Mouse (Mus musculus): Measurements from ENCODE around the gene Gm13420. TPM values are rescaled to one million over a fixed set of nuclear protein-coding genes. Genes with fewer than 3 reads are reported as not detected.
"Not testable (repeated sequence)": the region's sequence is repeated elsewhere in the genome, so short reads cannot be mapped to it uniquely, and the experiment has no call there.

Gm13420 gene
- polyA plus RNA-seq, 1 experiment from 2014 or later = 0.36 TPM

DNA sequence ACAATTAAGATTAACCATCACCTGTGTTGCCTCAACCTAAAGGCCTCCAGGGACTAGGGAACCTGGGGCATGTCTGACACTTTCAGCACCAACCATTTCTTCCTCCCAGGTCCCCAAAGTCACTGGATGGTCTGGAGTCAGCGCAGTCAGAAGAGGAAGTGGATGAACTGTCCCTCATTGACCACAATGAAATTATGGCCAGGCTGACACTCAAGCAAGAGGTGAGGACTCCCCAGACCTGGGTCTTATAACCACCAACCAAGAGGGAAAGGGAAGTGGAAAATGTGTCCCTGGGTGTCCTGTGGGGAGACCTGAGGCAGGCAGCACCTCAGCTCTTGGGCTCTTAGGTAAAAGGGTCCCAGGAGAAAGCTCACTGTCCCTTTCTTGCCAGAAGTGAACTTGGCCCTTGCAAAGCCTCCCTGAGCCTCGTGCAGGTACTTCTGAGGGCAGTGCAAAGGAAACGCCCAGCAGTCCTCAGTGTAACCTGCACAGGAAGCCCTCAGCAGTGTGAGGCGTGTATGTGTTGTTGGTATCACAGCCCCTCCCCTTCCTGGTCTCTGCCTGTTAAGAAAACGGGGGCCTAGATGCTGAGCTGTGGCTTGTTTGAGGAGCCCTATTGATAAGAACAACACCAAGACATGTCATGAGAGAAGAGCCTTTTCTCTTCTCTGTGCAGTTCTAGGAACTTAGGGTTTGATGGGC, 26.7 kb downstream of the Gm13420 start:
- no peak for ATAC-seq (ENCODE audit: low FRiP score)
- Histone ChIP-seq H3K27me3 (ENCODE audit: control insufficient read depth, insufficient read depth, low read length) (no peaks in the 10 kb centered on the region), H3K9me3 (ENCODE audit: control insufficient read depth, low read length) (no peaks in the 10 kb centered on the region), H3K4me2 (replicated peaks) (no peak overlapping the region), H3K4me3 (replicated peaks; ENCODE audit: low read length) (no peak overlapping the region), H3K36me3 (replicated peaks; ENCODE audit: control insufficient read depth, insufficient read depth) (peaks cover 81% of the 10 kb centered on the region), H3K4me1 (replicated peaks; ENCODE audit: control insufficient read depth, insufficient read depth, low read length) (no peaks in the 10 kb centered on the region), H3K27ac (no peak overlapping the region), H3K9ac (no peak overlapping the region)
- 85% methylated on average over 5 of the region's 5 CpGs for WGBS
- DNase-seq (ENCODE audit: low spot score) = no peak

DNA sequence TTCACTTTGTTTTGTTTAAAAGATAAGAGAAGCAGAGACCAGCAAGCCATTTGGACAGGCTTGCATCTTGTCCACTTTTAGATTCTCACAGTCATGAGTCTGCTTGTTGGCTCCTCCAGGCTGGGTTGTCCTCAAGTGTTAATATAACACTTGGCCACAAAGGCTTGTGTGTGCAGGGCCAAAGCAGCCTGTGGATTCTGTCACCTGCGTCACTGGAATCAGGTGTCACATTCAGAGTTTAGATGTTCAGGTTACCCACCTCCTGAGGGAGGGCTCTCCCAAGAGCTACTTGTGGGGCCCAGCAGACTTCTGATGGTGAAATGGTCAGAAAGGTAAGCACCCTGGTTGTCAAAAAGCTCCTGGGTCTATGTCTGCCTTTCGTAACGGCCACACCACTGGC, 28.4 kb downstream of the Gm13420 start:
- H3K36me3 ChIP-seq (replicated peaks; ENCODE audit: control insufficient read depth, insufficient read depth) = peaks cover 74% of the 10 kb centered on the region
- H3K9ac ChIP-seq = no peak overlapping the region
- no peaks in the 10 kb centered on the region for H3K27me3 ChIP-seq (ENCODE audit: control insufficient read depth, insufficient read depth, low read length)
- DNase-seq (ENCODE audit: low spot score) (no peak), ATAC-seq (ENCODE audit: low FRiP score) (no peak)
- H3K9me3 ChIP-seq (ENCODE audit: control insufficient read depth, low read length) = no peaks in the 10 kb centered on the region
- no peak overlapping the region for H3K4me2 ChIP-seq (replicated peaks)
- 93% methylated on average over 3 of the region's 3 CpGs for WGBS
- no peak overlapping the region for H3K4me3 ChIP-seq (replicated peaks; ENCODE audit: low read length)
- H3K4me1 ChIP-seq (replicated peaks; ENCODE audit: control insufficient read depth, insufficient read depth, low read length) = no peaks in the 10 kb centered on the region
- no peak overlapping the region for H3K27ac ChIP-seq

DNA sequence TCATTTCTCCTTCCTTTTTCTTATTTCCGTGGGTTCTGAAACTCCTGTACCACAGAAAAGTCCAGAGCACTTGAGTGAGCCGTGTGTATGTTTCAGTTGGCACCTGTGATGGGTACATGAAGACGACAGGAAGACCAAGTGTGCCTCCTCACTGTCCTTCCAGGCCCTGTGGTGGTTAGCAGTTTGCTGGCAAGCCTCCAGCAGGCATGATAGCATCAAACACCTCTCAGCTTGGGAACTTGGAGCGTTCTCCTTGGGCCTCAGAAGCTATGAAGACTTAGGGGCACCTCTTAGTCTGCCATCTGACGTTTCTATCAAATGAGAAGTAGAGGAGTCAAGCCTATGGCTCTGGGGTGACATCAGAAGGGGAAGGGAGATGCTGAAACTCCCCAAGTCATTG, 32.9 kb downstream of the Gm13420 start:
- no peak overlapping the region for H3K9ac ChIP-seq
- 95% methylated on average over 5 of the region's 5 CpGs for WGBS
- no peak overlapping the region for H3K4me2 ChIP-seq (replicated peaks)
- ATAC-seq (ENCODE audit: low FRiP score) = no peak
- no peaks in the 10 kb centered on the region for H3K4me1 ChIP-seq (replicated peaks; ENCODE audit: control insufficient read depth, insufficient read depth, low read length)
- no peaks in the 10 kb centered on the region for H3K27me3 ChIP-seq (ENCODE audit: control insufficient read depth, insufficient read depth, low read length)
- no peak overlapping the region for H3K27ac ChIP-seq
- H3K4me3 ChIP-seq (replicated peaks; ENCODE audit: low read length) = no peak overlapping the region
- H3K36me3 ChIP-seq (replicated peaks; ENCODE audit: control insufficient read depth, insufficient read depth) = peaks cover 49% of the 10 kb centered on the region
- no peaks in the 10 kb centered on the region for H3K9me3 ChIP-seq (ENCODE audit: control insufficient read depth, low read length)
- no peak for DNase-seq (ENCODE audit: low spot score)

GRCm38 (mm10) chr2:29716691-29717090, 34.8 kb downstream of the Gm13420 start:
- H3K9me3 ChIP-seq (ENCODE audit: control insufficient read depth, low read length) = no peaks in the 10 kb centered on the region
- no peaks in the 10 kb centered on the region for H3K4me1 ChIP-seq (replicated peaks; ENCODE audit: control insufficient read depth, insufficient read depth, low read length)
- 23% methylated on average over 6 of the region's 6 CpGs for WGBS
- H3K36me3 ChIP-seq (replicated peaks; ENCODE audit: control insufficient read depth, insufficient read depth) = peaks cover 44% of the 10 kb centered on the region
- H3K27ac ChIP-seq = no peak overlapping the region
- DNase-seq (ENCODE audit: low spot score) (no peak), ATAC-seq (ENCODE audit: low FRiP score) (no peak)
- H3K4me3 ChIP-seq (replicated peaks; ENCODE audit: low read length) = no peak overlapping the region
- no peak overlapping the region for H3K9ac ChIP-seq
- no peak overlapping the region for H3K4me2 ChIP-seq (replicated peaks)
- no peaks in the 10 kb centered on the region for H3K27me3 ChIP-seq (ENCODE audit: control insufficient read depth, insufficient read depth, low read length)

DNA sequence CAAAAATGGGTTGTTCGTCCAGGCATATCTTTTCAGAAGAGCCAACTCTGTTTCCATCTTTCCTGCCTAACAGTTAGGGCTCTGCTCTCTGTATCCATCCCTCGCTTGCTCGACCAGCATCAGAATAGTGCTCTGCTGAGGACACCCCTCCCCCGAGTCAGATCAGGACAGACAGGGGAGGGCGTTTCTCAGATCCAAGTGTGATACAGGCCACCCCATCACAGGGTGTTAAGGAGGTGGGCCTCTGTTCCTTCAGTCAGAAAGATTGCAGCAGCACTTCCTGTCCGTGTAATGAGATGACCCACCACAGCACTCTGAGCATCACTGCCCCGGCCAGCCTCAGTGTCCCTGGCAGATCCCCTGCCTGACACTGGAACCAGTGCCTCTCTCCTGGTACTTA, 35.3 kb downstream of the Gm13420 start:
- H3K27ac ChIP-seq = no peak overlapping the region

GRCm38 (mm10) chr2:29714127-29714526, 37.4 kb downstream of the Gm13420 start:
- Histone ChIP-seq H3K4me1 (replicated peaks; ENCODE audit: control insufficient read depth, insufficient read depth, low read length) (no peaks in the 10 kb centered on the region), H3K4me3 (replicated peaks; ENCODE audit: low read length) (no peak overlapping the region), H3K27me3 (ENCODE audit: control insufficient read depth, insufficient read depth, low read length) (no peaks in the 10 kb centered on the region), H3K4me2 (replicated peaks) (no peak overlapping the region), H3K9ac (no peak overlapping the region), H3K36me3 (replicated peaks; ENCODE audit: control insufficient read depth, insufficient read depth) (peaks cover 45% of the 10 kb centered on the region), H3K27ac (no peak overlapping the region), H3K9me3 (ENCODE audit: control insufficient read depth, low read length) (no peaks in the 10 kb centered on the region)
- ATAC-seq (ENCODE audit: low FRiP score) (no peak), DNase-seq (ENCODE audit: low spot score) (no peak)
- 94% methylated on average over 5 of the region's 5 CpGs for WGBS

More for the DNA sequence above, 35.3 kb downstream of the Gm13420 start:
- H3K9me3 ChIP-seq (ENCODE audit: control insufficient read depth, low read length) = no peaks in the 10 kb centered on the region
- H3K9ac ChIP-seq = no peak overlapping the region
- ATAC-seq (ENCODE audit: low FRiP score) = no peak
- WGBS = 47% methylated on average over 7 of the region's 7 CpGs
- no peak overlapping the region for H3K4me3 ChIP-seq (replicated peaks; ENCODE audit: low read length)
- H3K27me3 ChIP-seq (ENCODE audit: control insufficient read depth, insufficient read depth, low read length) = no peaks in the 10 kb centered on the region
- no peak for DNase-seq (ENCODE audit: low spot score)
- H3K4me1 ChIP-seq (replicated peaks; ENCODE audit: control insufficient read depth, insufficient read depth, low read length) = no peaks in the 10 kb centered on the region
- H3K4me2 ChIP-seq (replicated peaks) = no peak overlapping the region
- peaks cover 50% of the 10 kb centered on the region for H3K36me3 ChIP-seq (replicated peaks; ENCODE audit: control insufficient read depth, insufficient read depth)

GRCm38 (mm10) chr2:29713501-29713900, 38.0 kb downstream of the Gm13420 start:
- H3K4me2 ChIP-seq (replicated peaks) = no peak overlapping the region
- H3K27me3 ChIP-seq (ENCODE audit: control insufficient read depth, insufficient read depth, low read length) = no peaks in the 10 kb centered on the region
- ATAC-seq (ENCODE audit: low FRiP score) (no peak), DNase-seq (ENCODE audit: low spot score) (no peak)
- H3K4me1 ChIP-seq (replicated peaks; ENCODE audit: control insufficient read depth, insufficient read depth, low read length) = no peaks in the 10 kb centered on the region
- H3K27ac ChIP-seq = no peak overlapping the region
- peaks cover 45% of the 10 kb centered on the region for H3K36me3 ChIP-seq (replicated peaks; ENCODE audit: control insufficient read depth, insufficient read depth)
- no peaks in the 10 kb centered on the region for H3K9me3 ChIP-seq (ENCODE audit: control insufficient read depth, low read length)
- 100% methylated on average over 1 of the region's 2 CpGs for WGBS
- H3K9ac ChIP-seq = no peak overlapping the region
- H3K4me3 ChIP-seq (replicated peaks; ENCODE audit: low read length) = no peak overlapping the region

DNA sequence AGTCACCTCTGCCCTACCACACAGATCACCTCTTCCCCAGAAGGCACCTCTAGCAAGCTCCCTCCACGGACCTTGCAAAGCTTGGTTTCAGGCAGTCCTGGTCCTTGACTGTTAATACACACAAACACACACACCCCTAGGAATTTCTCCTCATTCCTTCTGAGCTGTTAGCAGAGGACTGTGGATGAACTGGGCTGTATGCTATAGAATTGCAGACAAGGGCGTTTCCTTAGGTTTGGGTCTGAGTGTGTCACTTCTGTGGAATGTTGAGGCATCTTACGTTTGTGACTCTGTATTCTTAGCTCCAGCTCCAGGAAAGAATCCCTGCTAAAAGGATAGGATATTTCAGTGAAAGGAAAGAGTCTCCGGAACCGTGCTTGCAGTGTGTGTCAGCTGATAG, 39.6 kb downstream of the Gm13420 start:
- WGBS = 88% methylated on average over 5 of the region's 5 CpGs
- Histone ChIP-seq H3K9me3 (ENCODE audit: control insufficient read depth, low read length) (no peaks in the 10 kb centered on the region), H3K27me3 (ENCODE audit: control insufficient read depth, insufficient read depth, low read length) (no peaks in the 10 kb centered on the region), H3K9ac (no peak overlapping the region), H3K4me1 (replicated peaks; ENCODE audit: control insufficient read depth, insufficient read depth, low read length) (no peaks in the 10 kb centered on the region), H3K27ac (no peak overlapping the region), H3K4me2 (replicated peaks) (no peak overlapping the region), H3K36me3 (replicated peaks; ENCODE audit: control insufficient read depth, insufficient read depth) (peaks cover 57% of the 10 kb centered on the region), H3K4me3 (replicated peaks; ENCODE audit: low read length) (no peak overlapping the region)
- DNase-seq (ENCODE audit: low spot score) (no peak), ATAC-seq (ENCODE audit: low FRiP score) (no peak)

DNA sequence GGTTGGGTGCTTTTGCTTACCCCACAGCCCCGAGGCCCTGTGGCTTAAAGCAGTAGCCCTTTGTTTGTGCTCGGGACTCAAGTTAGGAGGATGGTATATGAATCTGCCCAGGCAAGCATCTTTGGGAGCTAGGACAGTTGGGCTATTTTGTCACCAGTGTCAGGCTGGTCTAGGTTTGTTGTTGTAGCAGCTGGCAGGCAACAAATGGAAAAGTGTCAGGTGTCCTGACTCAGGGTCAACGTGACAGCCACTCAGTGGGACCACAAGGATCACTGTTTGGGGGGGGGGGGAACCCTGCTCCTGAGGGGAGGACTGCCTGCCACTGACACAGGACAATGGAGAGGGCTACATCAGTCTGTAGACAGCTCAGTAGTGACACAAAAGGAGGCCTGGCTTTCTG, 40.4 kb downstream of the Gm13420 start:
- peaks cover 65% of the 10 kb centered on the region for H3K36me3 ChIP-seq (replicated peaks; ENCODE audit: control insufficient read depth, insufficient read depth)

GRCm38 (mm10) chr2:29708209-29708608, 43.3 kb downstream of the Gm13420 start:
- not testable (repeated sequence) for H3K9ac ChIP-seq; DNase-seq (ENCODE audit: low spot score); H3K4me2 ChIP-seq (replicated peaks); H3K4me3 ChIP-seq (replicated peaks; ENCODE audit: low read length); ATAC-seq (ENCODE audit: low FRiP score); H3K27me3 ChIP-seq (ENCODE audit: control insufficient read depth, insufficient read depth, low read length); H3K4me1 ChIP-seq (replicated peaks; ENCODE audit: control insufficient read depth, insufficient read depth, low read length); H3K9me3 ChIP-seq (ENCODE audit: control insufficient read depth, low read length); H3K27ac ChIP-seq
- 92% methylated on average over 4 of the region's 4 CpGs for WGBS
- H3K36me3 ChIP-seq (replicated peaks; ENCODE audit: control insufficient read depth, insufficient read depth) = peaks cover 80% of the 10 kb centered on the region

More for the DNA sequence above, 40.4 kb downstream of the Gm13420 start:
- 78% methylated on average over 3 of the region's 3 CpGs for WGBS
- H3K9ac ChIP-seq = no peak overlapping the region
- H3K4me2 ChIP-seq (replicated peaks) = no peak overlapping the region
- DNase-seq (ENCODE audit: low spot score) = no peak
- no peak overlapping the region for H3K27ac ChIP-seq
- no peak for ATAC-seq (ENCODE audit: low FRiP score)
- no peaks in the 10 kb centered on the region for H3K9me3 ChIP-seq (ENCODE audit: control insufficient read depth, low read length)
- no peaks in the 10 kb centered on the region for H3K4me1 ChIP-seq (replicated peaks; ENCODE audit: control insufficient read depth, insufficient read depth, low read length)
- no peaks in the 10 kb centered on the region for H3K27me3 ChIP-seq (ENCODE audit: control insufficient read depth, insufficient read depth, low read length)
- H3K4me3 ChIP-seq (replicated peaks; ENCODE audit: low read length) = no peak overlapping the region
